Mouse (Mus musculus) hematopoietic stem cell, adult 5-6 weeks (primary cell): Measurements from ENCODE around the gene Col11a1. TPM values are rescaled to one million over a fixed set of nuclear protein-coding genes. Genes with fewer than 3 reads are reported as not detected.

ENCODE experiments used
- ATAC-seq, 2 experiments: fragments of 125-278 bp in 1 of 2; replicated peaks in 1 of 2; 2 replicates each; pipeline ENCODE4 v1.8.0; 2016 to 2017; ENCODE audit warnings: inconsistent platforms in 2 of 2, mild to moderate bottlenecking in 2 of 2, moderate number of reproducible peaks in 2 of 2, low read depth in 1 of 2, moderate TSS enrichment in 1 of 2; ENCODE audit not compliant: low FRiP score in 2 of 2, poor library complexity in 2 of 2, severe bottlenecking in 2 of 2, insufficient read depth in 1 of 2, low TSS enrichment in 1 of 2
- total RNA-seq: library from RNA; stranded (forward); fragments of 172-1452, 232-1000 nt; gene quantifications from 2 replicates; pipeline ENCODE4 v1.2.3, GENCODE M21; 2017

Gene Col11a1
- not detected in 2 replicates for total RNA-seq

DNA sequence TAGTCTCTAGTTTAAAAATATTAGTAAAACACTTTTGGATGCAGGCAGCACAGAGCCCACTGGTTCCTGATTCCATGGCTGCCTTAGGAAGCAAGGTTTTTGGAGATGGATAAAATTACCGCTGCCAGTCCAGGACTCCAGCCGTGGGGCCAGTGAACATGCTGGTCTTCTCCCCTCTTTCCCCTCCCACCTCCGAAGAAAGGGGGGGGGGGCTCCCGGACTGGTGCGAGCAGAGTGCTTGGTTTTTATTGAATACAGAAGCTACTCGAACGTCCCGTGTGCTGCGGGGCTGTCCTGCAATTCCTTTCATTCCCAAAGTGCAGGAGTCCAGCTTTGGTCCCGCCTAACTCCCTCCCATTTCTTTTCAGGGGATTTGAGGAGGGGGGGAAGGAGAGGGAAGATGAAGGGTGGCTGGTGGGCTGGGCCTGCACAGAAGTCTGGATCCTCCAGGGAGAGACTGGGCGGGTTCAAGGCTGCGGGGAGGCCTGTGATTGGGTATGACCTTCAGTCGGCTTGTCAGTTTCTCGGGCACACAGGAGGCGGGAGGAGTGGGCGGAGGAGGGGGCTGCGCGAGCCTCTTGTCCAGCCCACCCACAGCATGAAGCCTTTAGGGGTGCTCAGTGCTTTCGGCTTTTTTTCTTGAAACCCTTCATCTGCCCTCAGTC, at the start of gene Col11a1:
Gene Col11a1 (plus strand): TSS at position 570 of the 665 bp plus-strand sequence.
- peak; percentile 14 to 73; a peak in 2 of 4 replicates for ATAC-seq

DNA sequence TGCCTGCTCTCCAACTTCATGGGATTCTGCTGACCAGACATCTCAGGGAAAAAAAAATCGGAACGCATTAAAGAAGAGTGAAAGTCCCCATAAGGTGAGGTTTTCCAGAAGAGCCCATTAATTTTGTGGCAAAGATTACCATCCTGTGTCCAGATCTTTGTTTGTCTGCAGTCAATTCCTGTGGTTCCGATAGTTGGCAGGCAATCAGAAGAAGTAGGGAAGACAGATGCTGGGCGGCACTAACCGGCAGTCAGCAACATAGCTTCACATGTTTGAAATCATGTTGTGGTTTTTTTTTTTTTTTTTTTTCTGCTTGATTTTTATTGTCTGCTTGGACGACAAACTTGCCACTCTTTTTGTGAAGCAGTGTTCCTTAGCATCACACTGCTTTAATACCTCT, 39.4 kb upstream of the Col11a1 start:
- no peak for ATAC-seq

DNA sequence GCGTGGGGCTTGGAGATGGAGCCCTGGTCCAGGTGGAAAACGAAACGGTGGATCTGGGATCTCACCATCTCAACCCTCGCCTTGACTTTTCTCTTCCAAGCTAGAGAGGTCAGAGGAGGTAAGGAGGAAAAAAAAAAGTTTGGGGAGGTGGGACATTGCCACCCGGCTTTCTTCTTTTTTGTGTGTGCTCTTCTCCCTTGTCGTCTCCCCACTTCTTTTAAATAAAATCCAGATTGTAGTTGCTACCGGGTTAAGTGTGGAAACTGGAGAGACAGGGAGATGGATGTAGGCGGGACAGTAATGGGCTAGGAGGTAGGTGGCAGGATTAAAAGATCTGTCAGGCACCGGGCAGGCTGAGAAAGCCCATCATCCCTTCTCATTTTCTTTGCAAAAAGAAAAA, 546 bp downstream of the Col11a1 start:
- no peak for ATAC-seq

DNA sequence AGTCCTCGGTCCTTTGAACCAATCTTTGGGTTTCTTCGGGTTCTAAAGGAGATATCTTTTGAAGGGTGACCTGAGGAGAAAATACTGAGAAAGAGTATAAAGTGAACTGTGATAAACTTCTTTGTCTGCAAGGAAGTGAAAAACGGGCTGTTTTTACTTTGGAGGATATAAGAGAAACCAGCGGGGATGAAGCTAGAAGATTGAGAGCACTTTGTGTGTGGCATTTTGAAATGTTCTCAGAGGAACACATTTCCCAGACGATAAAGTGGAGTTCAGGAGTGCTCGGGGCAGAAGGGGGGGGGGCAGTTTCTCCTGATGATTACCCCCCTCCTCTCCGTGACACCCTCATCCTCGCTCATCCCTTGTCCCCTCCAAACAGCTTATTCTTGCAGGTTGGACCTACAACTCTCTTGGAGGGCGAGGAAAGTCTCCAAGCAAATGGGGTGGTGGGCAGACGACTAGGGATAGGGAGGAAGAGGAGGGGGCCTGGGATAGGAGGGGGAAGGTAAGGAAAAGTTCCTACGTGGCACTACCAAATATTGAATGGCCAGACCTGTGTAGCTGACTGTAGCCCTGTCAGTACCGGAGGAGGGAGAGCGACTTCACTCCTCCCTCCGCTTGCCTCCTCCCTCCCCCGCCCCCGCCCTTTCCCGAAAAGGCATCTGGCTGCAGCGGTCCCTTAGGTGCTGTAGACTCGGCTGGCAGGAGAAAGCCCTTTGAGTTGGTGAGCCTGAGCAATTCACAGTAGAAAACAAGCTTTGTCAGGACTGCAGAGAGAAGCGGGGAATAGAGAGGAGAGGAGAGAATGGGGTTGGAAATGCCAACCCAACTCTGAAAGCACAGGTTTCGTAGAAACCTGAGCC, 1.2 kb downstream of the Col11a1 start:
- ATAC-seq, result peak; percentile 66 to 67

GRCm38 (mm10) chr3:114032333-114032732, 2.0 kb downstream of the Col11a1 start:
- ATAC-seq, result peak; percentile 13 to 37; a peak in 1 of 4 replicates

DNA sequence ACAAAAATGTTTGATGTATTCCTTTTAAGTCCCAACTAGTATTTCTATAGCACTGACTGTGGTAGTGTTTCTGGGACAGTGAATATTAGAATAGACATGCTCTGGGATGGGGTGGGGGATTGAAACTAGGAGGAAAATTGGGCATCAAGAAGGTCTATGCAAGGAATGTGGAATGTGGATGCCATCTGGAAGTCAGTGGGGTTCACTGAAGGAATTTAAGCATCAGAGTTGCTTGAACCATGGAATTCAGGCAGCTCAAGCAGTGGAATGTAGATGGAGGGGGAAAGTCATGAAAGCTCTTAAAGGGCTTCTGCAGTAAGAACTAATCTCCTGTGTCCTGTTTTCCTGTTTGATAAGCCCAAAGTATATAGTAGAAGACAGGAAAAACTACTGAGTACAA, 22.1 kb downstream of the Col11a1 start:
- ATAC-seq, result no peak

DNA sequence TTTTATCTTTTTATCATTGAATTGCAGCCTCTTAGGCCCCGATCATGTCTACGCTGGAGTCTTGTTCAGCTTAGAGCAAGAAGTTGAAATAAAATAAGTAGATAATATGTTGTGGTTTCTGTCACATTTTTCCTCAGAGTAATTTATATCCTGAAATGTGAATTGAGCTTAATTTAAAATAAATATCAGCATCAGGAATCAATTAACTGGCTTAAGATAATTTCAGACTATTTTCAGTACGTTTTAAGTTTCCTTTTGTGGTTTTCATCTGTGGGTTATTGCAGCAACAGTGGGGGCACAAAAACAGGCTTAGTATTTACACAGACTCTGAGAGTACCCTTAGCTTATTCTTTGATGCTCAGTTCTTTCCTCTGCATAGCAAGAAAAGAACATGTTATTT, 23.2 kb downstream of the Col11a1 start:
- ATAC-seq, result no peak

- no peak for ATAC-seq
Observed at GRCm38 (mm10) chr3:114065123-114065522, 34.8 kb downstream of the Col11a1 start.

- no peak for ATAC-seq
Observed at GRCm38 (mm10) chr3:114065587-114065986, 35.2 kb downstream of the Col11a1 start.

DNA sequence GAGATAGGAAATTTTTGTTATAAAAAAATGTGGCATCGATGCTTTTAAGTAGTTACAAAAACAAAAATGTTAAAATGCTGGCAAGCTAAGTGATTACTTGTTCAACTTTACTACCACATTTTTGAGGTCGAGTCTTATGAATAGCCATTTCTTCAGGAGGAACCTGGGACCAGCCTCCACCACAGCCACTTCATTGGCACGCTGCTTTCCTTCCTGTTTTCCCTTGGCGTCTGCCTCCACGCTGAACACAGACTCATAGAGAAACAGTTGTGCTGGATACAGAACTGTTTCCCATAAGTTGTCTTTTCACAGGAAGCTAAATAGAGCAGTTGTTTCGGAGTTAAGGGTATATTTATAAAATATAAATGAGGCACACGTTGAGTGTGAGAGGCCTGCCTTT, 69.0 kb downstream of the Col11a1 start:
- peak in 1 of 2 experiments; percentile 22; a peak in 1 of 4 replicates for ATAC-seq

DNA sequence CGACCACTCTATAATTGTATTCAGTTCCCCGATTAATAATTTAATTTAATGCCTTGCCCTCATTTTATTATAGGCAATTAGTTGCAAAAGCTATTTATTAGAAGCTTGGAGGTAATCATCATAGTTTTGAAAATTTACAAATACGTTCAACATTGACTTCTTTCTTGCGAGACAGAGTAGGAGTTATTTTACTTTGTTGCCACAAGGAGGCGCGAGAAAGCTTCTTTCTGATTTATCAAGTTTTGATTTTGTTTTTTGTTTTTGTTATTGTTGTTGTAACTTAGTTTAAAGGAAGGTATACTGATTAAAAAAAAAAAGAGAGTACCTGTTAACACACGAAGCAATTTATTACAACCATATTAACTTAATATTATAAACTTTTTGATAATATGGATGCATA, 76.8 kb downstream of the Col11a1 start:
- no peak for ATAC-seq

DNA sequence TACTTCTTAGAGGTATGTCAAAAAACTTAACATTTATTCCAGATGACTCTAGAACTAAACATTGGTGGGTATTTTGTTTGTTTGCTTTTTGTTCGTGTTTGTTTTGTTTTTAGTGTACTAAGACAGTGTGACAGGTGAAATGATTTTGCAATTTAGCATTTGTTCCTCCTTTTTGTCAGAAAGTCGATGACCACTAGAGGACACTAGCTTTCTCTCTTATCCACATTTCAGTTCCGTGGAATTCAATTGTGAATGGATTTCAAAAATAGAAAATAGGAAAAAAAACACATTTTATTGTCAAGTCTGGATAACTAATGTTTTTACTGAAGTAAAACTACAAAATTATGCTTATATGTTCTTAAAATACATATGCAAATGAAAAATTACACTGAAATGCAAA, 116.8 kb downstream of the Col11a1 start:
- no peak for ATAC-seq

- ATAC-seq, result no peak
Observed at GRCm38 (mm10) chr3:114197964-114198750, 167.8 kb downstream of the Col11a1 start.

DNA sequence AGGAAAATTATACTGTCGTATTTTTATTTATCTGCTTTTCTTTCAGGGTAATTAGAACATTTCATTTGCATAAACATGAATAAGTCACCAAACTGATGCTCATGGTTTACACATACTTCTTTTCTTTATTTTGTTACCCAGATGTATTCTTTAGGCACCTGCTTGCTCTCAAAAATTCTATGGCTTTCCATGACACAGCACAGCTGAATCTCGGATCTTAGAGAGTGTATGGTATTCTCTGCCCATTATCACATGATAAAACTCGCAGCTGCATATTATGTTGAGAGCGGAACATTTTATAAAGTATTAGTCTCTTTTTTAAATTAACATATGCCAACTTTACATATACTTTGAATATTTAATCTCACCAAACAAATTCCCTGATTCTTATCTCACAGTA, 181.9 kb downstream of the Col11a1 start:
- no peak for ATAC-seq

GRCm38 (mm10) chr3:114216105-114216504, 185.8 kb downstream of the Col11a1 start:
- no peak for ATAC-seq

DNA sequence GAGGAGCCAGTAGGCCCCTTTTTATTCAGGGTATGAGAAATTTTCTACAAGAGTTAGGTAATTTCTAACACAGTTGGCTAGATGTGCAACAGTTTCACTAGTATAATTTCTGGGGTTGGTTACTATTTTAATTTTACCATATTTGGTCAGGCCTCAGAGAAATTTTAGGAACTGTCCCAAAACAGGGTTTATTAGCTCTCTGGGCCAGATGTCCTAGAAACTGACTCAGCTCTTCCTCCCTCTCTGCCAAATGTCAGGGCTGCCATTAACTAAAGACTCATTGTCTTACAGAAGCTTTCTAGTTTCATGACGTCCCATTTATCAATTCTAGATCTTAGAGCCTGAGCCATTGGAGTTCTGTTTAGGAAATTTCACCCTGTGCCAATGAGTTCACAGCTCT, 199.2 kb downstream of the Col11a1 start:
- no peak for ATAC-seq
